Mouse (Mus musculus): ENCODE measurements around the gene Entpd3.
A peak's percentile ranks its signal among the peaks of the same experiment; 100 is the strongest.

DNA sequence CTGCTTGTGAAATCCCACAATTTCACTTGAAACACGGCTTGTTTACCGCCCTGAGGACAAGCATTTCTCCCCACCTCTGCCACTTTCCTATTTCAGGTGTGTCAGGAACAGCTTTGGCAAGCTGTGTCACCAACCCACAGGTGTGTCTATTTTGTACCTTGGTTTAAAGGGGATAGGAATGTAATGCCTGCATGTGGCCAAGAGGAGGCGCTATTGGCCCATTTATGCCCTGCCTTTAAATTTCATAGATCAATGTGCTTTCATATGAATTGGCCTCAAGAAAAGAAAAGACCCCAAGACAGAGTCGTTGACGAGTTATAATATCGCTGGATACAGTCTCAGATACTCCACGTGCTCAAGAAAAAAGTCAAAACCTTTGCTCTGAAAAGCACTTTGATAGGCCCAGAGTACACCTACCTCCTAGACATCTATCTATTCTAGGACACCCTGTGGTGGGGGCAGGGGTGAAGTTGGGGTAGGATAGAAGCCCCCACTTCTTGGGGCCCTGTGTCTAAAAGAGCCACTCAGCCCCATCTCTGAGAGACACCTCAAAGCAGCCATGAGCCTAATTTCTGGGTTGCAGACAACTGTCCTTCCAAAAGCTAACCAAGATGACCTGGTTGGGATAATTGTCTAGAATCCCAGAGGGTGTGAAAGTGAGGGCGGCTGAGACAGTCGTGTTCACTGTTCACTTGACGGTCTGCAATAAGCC lies 38.3 kb upstream of the Entpd3 start:
- no peak for TF ChIP-seq POLR2A (IDR thresholded peaks at IDR 0.05; ENCODE audit: insufficient read depth, low read length)
- TF ChIP-seq CTCF (IDR thresholded peaks at IDR 0.05; ENCODE audit: low read depth, low read length): peak; percentile 17
